Mouse (Mus musculus) heart, embryonic 16.5 days (tissue): ENCODE results near the gene Paox. TPM values are rescaled to one million over a fixed set of nuclear protein-coding genes. Genes with fewer than 3 reads are reported as not detected.
A peak's percentile ranks its signal among the peaks of the same experiment; 100 is the strongest.

Source experiments
- ATAC-seq: fragments of 200-750 bp; cut with Nextera tagmentation; replicated peaks from 2 replicates; pipeline ENCODE4 v1.8.0; 2017; ENCODE audit warnings: moderate number of reproducible peaks; ENCODE audit not compliant: insufficient read depth, low FRiP score; ENCODE audit errors: extremely low read depth
- H3K27ac ChIP-seq: fragments of 300-500 bp; sonication (generic); 2 replicates; pipeline ENCODE4 v1.5.1; 2014; ENCODE audit warnings: mild to moderate bottlenecking, low read length, control low read depth, moderate library complexity
- H3K27me3 ChIP-seq: fragments of 300-500 bp; sonication (generic); 2 replicates; pipeline ENCODE4 v1.6.1; 2014; ENCODE audit warnings: low read length, mixed read lengths; ENCODE audit not compliant: control insufficient read depth, insufficient read depth
- H3K36me3 ChIP-seq: fragments of 300-500 bp; sonication (generic); 2 replicates; pipeline ENCODE4 v1.6.1; 2014; ENCODE audit not compliant: control insufficient read depth, insufficient read depth
- H3K4me1 ChIP-seq: fragments of 300-500 bp; sonication (generic); 2 replicates; pipeline ENCODE4 v1.6.1; 2014; ENCODE audit warnings: low read length, mixed read lengths; ENCODE audit not compliant: control insufficient read depth, insufficient read depth
- H3K4me2 ChIP-seq: fragments of 300-500 bp; sonication (generic); 2 replicates; pipeline ENCODE4 v1.6.1; 2014; ENCODE audit warnings: low read depth, mild to moderate bottlenecking, control low read depth, low read length
- H3K4me3 ChIP-seq: fragments of 300-500 bp; sonication (generic); 2 replicates; pipeline ENCODE4 v1.5.1; 2014; ENCODE audit warnings: mild to moderate bottlenecking, control low read depth, low read length
- H3K9ac ChIP-seq: fragments of 300-500 bp; sonication (generic); 2 replicates; pipeline ENCODE4 v1.6.1; 2014; ENCODE audit warnings: low read length, control low read depth
- H3K9me3 ChIP-seq: fragments of 300-500 bp; sonication (generic); replicated peaks from 2 replicates; pipeline ENCODE4 v1.6.1; 2016; ENCODE audit warnings: low read length; ENCODE audit not compliant: control insufficient read depth
- WGBS: fragments of 180-500 bp; shearing (Covaris S2); extraction: QIAGEN DNeasy Blood & Tissue Kit; methylation state at CpG from one replicate; pipeline ENCODE4 v1.1.7; 2014; 5-methylcytosine and 5-hydroxymethylcytosine counted together
- polyA plus RNA-seq: library from polyadenylated mRNA; unstranded; fragments of >200 nt; fragmentation: Nextera tagmentation; extraction: Ambion mirVana; gene quantifications from 2 replicates; pipeline ENCODE4 v1.2.1, GENCODE M21; 2015

Paox gene
- polyA plus RNA-seq, 1 experiment from 2014 or later, result 9.5 TPM

GRCm38 (mm10) chr7:140090601-140091000 lies 25.0 kb upstream of the Paox start:
- Histone ChIP-seq H3K4me1 (peaks cover 10% of the 10 kb centered on the region), H3K9me3 (no peaks in the 10 kb centered on the region), H3K36me3 (no peaks in the 10 kb centered on the region), H3K9ac (no peak overlapping the region), H3K27me3 (no peaks in the 10 kb centered on the region; the same call in 1 of the 2 replicates), H3K4me3 (no peak overlapping the region), H3K4me2 (no peak overlapping the region), H3K27ac (no peak overlapping the region)
- ATAC-seq, result no peak
- 78% methylated on average over 10 of the region's 10 CpGs for WGBS

GRCm38 (mm10) chr7:140092924-140093528 lies 22.6 kb upstream of the Paox start, which contains the start of gene Prap1:
Gene Prap1 (plus strand): TSS chr7:140093395.
- no peak for ATAC-seq
- WGBS, result 72% methylated on average over 5 of the region's 5 CpGs
- Histone ChIP-seq H3K9me3 (no peaks in the 10 kb centered on the region), H3K4me3 (no peak within 1 kb of the TSS), H3K4me2 (no peak within 1 kb of the TSS), H3K9ac (no peak within 1 kb of the TSS), H3K4me1 (peaks cover 10% of the 10 kb centered on the region), H3K27ac (no peak within 1 kb of the TSS), H3K27me3 (no peaks in the 10 kb centered on the region), H3K36me3 (no peaks in the 10 kb centered on the region; the same call in 1 of the 2 replicates)

- Histone ChIP-seq H3K4me3 (no peak overlapping the region), H3K27me3 (no peaks in the 10 kb centered on the region), H3K9ac (peak overlapping the region; percentile 22; the same call in 1 of the 2 replicates), H3K27ac (no peak overlapping the region), H3K9me3 (no peaks in the 10 kb centered on the region), H3K4me2 (no peak overlapping the region; the same call in 1 of the 2 replicates), H3K36me3 (peaks cover 2% of the 10 kb centered on the region), H3K4me1 (peaks cover 10% of the 10 kb centered on the region)
- no peak for ATAC-seq
- WGBS, result 32% methylated on average over 5 of the region's 5 CpGs
These were observed 20.6 kb upstream of the Paox start for GRCm38 (mm10) chr7:140094954-140095353.

GRCm38 (mm10) chr7:140095556-140095955 lies 20.0 kb upstream of the Paox start:
- Histone ChIP-seq H3K9me3 (no peaks in the 10 kb centered on the region), H3K4me1 (peaks cover 10% of the 10 kb centered on the region), H3K4me2 (no peak overlapping the region), H3K27me3 (no peaks in the 10 kb centered on the region), H3K4me3 (no peak overlapping the region), H3K9ac (no peak overlapping the region), H3K27ac (no peak overlapping the region), H3K36me3 (peaks cover 2% of the 10 kb centered on the region)
- 0 out of 2 replicates have a peak, but pooled peaks have one; percentile 12 for ATAC-seq
- WGBS, result 33% methylated on average over 1 of the region's 1 CpGs

- no peak for ATAC-seq
- peaks cover 13% of the 10 kb centered on the region for H3K4me1 ChIP-seq
- no peaks in the 10 kb centered on the region for H3K9me3 ChIP-seq
- no peak overlapping the region for H3K9ac ChIP-seq
- H3K27me3 ChIP-seq, result no peaks in the 10 kb centered on the region
- peaks cover 2% of the 10 kb centered on the region for H3K36me3 ChIP-seq
- no peak overlapping the region for H3K4me3 ChIP-seq
- H3K4me2 ChIP-seq, result no peak overlapping the region
- no peak overlapping the region for H3K27ac ChIP-seq
These were observed 19.5 kb upstream of the Paox start for GRCm38 (mm10) chr7:140096055-140096454.

- no peak overlapping the region for H3K4me2 ChIP-seq
- ATAC-seq, result no peak
- 82% methylated on average over 1 of the region's 1 CpGs for WGBS
These were observed 17.1 kb upstream of the Paox start for GRCm38 (mm10) chr7:140098466-140098865.

GRCm38 (mm10) chr7:140101498-140101897 lies 14.1 kb upstream of the Paox start:
- Histone ChIP-seq H3K4me3 (peak overlapping the region; percentile 56), H3K27me3 (no peaks in the 10 kb centered on the region), H3K27ac (peak overlapping the region; percentile 94), H3K9ac (peak overlapping the region; percentile 80), H3K4me1 (peaks cover 13% of the 10 kb centered on the region), H3K9me3 (no peaks in the 10 kb centered on the region), H3K4me2 (peak overlapping the region; percentile 74), H3K36me3 (peaks cover 14% of the 10 kb centered on the region)
- 73% methylated on average over 10 of the region's 10 CpGs for WGBS
- 0 out of 2 replicates have a peak, but pooled peaks have one; percentile 24 for ATAC-seq

More at GRCm38 (mm10) chr7:140098466-140098865, 17.1 kb upstream of the Paox start:
- no peaks in the 10 kb centered on the region for H3K9me3 ChIP-seq
- H3K4me3 ChIP-seq, result no peak overlapping the region
- H3K36me3 ChIP-seq, result peaks cover 2% of the 10 kb centered on the region
- no peak overlapping the region for H3K27ac ChIP-seq
- H3K27me3 ChIP-seq, result no peaks in the 10 kb centered on the region
- H3K9ac ChIP-seq, result no peak overlapping the region
- H3K4me1 ChIP-seq, result peaks cover 23% of the 10 kb centered on the region

- WGBS, result 2% methylated on average over 30 of the region's 30 CpGs
- ATAC-seq, result peak; percentile 95
- H3K36me3 ChIP-seq, result peaks cover 20% of the 10 kb centered on the region
- peak within 1 kb of the TSS; percentile 80 for H3K9ac ChIP-seq
- H3K9me3 ChIP-seq, result no peaks in the 10 kb centered on the region
- peak within 1 kb of the TSS; percentile 56 for H3K4me3 ChIP-seq
- H3K4me2 ChIP-seq, result peak within 1 kb of the TSS; percentile 74
- peaks cover 13% of the 10 kb centered on the region for H3K4me1 ChIP-seq
- H3K27me3 ChIP-seq, result no peaks in the 10 kb centered on the region
- H3K27ac ChIP-seq, result peak within 1 kb of the TSS; percentile 94
These were observed 13.4 kb upstream of the Paox start, which contains the start of gene Fuom for GRCm38 (mm10) chr7:140101993-140102860. Gene Fuom (minus strand): TSS chr7:140102441.

GRCm38 (mm10) chr7:140104009-140104408 lies 11.6 kb upstream of the Paox start:
- H3K9ac ChIP-seq, result no peak overlapping the region
- no peak overlapping the region for H3K4me3 ChIP-seq
- no peak overlapping the region for H3K27ac ChIP-seq
- WGBS, result 77% methylated on average over 4 of the region's 4 CpGs
- ATAC-seq, result no peak
- H3K27me3 ChIP-seq, result no peaks in the 10 kb centered on the region
- H3K9me3 ChIP-seq, result no peaks in the 10 kb centered on the region
- no peak overlapping the region for H3K4me2 ChIP-seq
- H3K4me1 ChIP-seq, result peaks cover 13% of the 10 kb centered on the region
- peaks cover 37% of the 10 kb centered on the region for H3K36me3 ChIP-seq
